Mouse (Mus musculus) regulatory T cell (primary cell): Measurements from ENCODE around the gene Tbc1d17.

Source experiments
- in situ Hi-C: fragments of 300-600 bp; cut with MboI, MseI; formaldehyde crosslinking; loops from one replicate; pipeline ENCODE4 v1.15.1; 2025; ENCODE audit warnings: high pct_unique_total_duplicates

Tbc1d17 gene

DNA sequence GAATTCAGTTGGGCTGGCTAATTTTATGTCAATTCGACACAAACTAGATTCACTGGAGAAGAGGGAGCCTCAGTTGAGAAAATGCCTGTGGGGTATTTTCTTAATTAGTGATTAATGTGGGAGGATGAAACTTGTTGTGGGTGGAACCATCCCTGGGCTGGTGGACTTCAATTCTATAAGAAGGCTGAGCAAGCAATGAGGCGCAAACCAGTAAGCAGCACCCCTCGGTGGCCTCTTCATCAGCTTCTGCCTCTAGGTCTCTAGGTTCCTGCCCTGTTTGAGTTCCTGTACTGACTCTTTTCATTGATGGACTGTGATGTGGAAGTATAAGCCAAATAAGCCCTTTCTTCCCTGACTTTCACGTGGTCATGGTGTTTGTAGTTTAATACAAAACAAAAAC, 38.5 kb downstream of the Tbc1d17 start:
- in situ Hi-C loops: loop anchor here (10.0 kb wide), 1 partner anchor 66 kb away; the partner anchor contains the start of gene Vrk3

DNA sequence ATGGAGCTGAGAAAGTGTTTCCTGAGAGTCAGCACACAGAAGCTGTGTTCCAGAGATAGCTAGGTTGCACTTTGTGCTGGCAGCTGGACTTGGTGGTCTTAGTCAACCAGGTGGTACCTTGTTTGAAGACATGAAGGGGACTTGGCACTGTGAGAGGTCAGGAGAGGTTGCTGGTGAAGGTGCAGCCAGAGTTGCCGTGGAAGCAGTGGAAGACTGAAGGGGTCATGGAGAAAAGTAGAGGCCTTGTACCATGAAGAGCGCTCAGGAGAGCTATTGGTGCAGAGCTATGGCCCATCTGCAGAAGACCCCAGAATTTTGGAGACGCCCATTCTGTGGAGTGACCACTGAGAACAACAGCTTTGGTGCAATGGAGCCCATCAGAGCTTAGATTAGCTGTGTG, 39.4 kb downstream of the Tbc1d17 start:
- in situ Hi-C loops: loop anchor here (5.0 kb wide), 1 partner anchor 42 kb away; no protein-coding TSS in a partner anchor

- in situ Hi-C loops: loop anchor here (5.0 kb wide), 1 partner anchor 42 kb away; no protein-coding TSS in a partner anchor
These were observed 40.0 kb downstream of the Tbc1d17 start for GRCm38 (mm10) chr7:44808927-44809326.

DNA sequence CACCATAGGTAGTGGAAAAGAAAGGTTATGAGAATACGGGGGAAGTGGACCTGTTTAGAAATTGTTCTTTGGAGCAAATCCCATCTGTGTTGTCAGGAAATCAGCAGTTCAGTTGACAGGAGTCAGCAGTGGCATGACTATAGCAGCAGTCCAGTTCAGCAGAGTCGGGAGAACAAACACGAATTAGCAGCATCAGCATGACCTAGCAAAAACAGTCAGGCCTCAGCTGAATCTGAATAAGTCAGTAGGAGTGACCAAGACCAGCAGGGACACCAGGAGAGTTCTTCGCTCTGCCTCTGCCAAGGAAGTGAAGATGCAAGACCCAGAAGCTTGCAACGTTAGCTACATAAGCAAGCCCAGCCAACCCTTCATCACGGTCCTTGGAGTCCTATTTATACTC, 56.1 kb downstream of the Tbc1d17 start:
- in situ Hi-C loops: loop anchor here (5.0 kb wide), 1 partner anchor 1380 kb away; no protein-coding TSS in a partner anchor

DNA sequence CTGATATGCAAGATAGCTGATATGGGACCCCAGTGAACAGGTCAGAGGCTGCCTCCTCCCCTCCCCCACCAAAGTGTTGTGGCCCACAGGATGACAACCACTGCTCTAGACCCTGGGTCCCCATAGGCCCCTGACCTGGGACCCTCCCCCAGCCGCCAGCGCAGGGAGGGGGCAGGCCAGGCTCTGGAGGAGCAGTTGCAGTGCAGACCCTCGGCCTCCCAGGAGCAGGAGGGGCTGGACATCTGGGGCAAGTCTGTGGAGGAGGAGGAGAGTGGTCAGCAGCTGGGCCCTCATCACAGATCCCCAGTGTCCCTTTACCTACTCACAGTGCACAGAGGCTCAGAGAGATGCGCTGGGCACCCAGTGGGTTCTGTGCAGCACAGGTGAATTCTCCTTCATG, 58.8 kb downstream of the Tbc1d17 start:
- in situ Hi-C loops: loop anchor here (5.0 kb wide), 1 partner anchor 1378 kb away; no protein-coding TSS in a partner anchor

DNA sequence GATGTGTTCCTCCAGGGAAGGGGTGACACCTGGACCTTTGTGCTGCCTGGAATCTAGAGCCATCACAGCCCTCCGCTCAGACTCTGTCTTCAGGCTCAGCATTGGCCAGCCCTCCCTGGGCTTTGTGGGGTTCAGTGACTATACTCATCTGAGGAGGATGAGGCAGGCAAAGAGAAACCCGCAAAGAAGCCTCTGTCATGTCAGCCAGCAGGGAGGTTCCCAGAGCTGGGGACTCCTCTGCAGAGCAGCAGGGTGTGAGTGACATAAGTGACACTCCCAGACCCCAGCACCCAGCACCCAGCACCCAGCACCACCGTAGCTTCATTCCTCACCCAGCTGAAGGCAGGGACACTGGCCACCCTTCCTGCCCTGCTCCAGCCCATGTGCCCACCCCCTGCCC, 59.3 kb downstream of the Tbc1d17 start:
- in situ Hi-C loops: loop anchor here (5.0 kb wide), 1 partner anchor 77 kb away; no protein-coding TSS in a partner anchor
